Mouse (Mus musculus) layer of hippocampus, adult 6 months (tissue): ENCODE data around the gene Gm5142. TPM values are rescaled to one million over a fixed set of nuclear protein-coding genes. Genes with fewer than 3 reads are reported as not detected.

Experiments used
- long read RNA-seq, 2 experiments: library from polyadenylated mRNA; unstranded; transcript quantifications; one replicate each; pipeline ENCODE4 v2.0.0; 2019 to 2020
- polyA plus RNA-seq: library from polyadenylated mRNA; unstranded; fragments of <200 nt; fragmentation: Nextera tagmentation; gene quantifications from 2 replicates; pipeline ENCODE4 v1.2.3, GENCODE M21; 2021

The Gm5142 gene
- not detected in 2 replicates for polyA plus RNA-seq
- long read RNA-seq, experiment 1: 0 reads
- long read RNA-seq, experiment 2: 0 reads

DNA sequence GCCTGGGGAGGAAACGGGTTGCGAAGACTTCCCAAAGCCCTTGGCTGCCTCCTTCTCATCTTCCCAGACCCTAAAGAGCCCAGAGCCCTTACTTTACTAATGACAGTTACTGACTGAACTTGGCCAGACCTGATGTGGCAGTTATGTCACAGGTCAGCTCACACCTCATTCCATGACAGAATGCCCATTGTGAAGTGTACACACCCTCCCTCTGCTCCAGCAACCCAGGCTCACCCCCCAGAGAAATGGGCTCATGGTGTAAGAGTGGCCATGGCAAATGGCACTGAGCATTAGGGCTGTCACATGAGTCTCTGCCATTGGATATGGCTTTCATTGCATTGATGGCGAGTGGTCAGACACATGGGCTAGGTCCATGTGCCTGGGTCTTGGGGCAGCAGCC is at the start of gene Gm5142:
Gm5142 (minus strand) TSS at position 101 of the 400 bp plus-strand sequence.

DNA sequence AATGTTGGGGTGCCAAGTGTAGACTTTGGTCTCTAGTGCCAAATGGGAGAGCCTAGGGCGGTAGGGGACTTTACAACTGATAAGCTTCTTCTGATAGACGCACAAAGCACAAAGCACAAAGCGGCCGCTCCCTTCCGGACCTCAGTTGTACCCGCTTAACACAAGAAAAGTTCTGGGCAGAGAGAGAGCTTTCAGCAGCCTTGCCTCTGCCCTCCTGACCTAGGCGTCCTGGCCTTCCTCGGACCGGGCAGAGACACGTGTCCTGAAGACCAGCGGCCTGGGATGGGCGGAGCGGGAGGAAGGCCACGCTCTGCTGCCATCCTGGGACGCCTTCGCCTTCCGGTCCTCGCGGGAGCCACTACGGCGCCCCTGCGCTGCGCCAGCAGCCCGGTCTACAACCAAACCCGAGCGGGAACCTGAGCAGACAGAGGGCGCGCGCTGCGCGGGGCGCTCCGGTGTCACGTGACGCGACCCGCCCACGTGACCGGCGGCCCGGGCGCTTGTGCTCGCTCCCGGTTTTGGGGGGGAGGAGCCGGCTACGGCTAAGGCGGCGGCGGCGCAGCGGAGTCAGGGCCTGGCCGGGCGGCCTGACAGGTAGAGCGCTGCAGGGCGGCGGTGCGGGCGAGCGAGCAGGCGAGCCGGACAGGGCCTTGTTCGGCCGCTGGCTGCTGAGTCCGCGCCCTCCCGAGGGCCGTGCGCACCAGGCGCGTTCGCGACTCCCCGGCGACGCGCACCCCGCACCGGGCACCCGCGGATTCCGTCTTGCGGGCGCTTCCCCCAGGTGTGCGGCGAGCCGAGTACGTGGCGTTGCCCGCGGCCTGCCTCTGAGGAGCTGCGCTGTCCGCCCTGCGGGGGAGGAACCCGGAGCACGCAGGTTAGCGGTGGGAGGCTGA is 22.4 kb upstream of the Gm5142 start, which contains the start of gene Rcbtb1:
Rcbtb1 (plus strand) TSS at position 499 of the 893 bp plus-strand sequence.

DNA sequence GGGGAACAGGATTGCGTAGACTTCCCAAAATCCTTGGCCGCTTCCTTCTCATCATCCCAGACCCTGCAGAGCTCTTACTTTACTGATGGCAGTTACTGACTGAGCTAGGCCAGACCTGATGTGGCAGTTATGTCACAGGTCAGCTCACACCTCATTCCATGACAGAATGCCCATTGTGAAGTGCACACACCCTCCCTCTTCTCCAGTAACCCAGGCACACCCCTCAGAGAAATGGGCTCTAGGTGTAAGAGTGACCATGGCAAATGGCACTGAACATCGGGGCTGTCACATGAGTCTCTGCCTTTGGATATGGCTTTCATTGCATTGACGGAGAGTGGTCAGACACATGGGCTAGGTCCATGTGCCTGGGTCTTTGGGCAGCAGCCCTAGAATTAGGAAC is 35.8 kb downstream of the Gm5142 start, which contains the start of gene 1700129C05Rik:
1700129C05Rik (minus strand) TSS at position 101 of the 400 bp plus-strand sequence.

Other genes starting within 250 kb of the Gm5142 start
- gene 1700129C05Rik, start 35.9 kb downstream of the Gm5142 start, polyA plus RNA-seq: not detected in 2 replicates
- gene Rcbtb1, start 22.5 kb upstream of the Gm5142 start, polyA plus RNA-seq: 15.2 and 15.8 TPM in 2 replicates
- gene Gm6904, start 81.5 kb upstream of the Gm5142 start, polyA plus RNA-seq: not detected in 2 replicates
- gene Phf11a, start 118.8 kb upstream of the Gm5142 start, polyA plus RNA-seq: 0.11 and 0.24 TPM in 2 replicates
- 0.50 and 0.72 TPM in 2 replicates for gene Phf11b, start 162.6 kb upstream of the Gm5142 start, polyA plus RNA-seq
- gene Phf11d, start 186.7 kb upstream of the Gm5142 start, polyA plus RNA-seq: 0.43 and 1.1 TPM in 2 replicates
- 0.14 and 0.18 TPM in 2 replicates for gene Phf11c, start 216.6 kb upstream of the Gm5142 start, polyA plus RNA-seq